Mouse (Mus musculus): ENCODE data around the gene Naa38.

DNA sequence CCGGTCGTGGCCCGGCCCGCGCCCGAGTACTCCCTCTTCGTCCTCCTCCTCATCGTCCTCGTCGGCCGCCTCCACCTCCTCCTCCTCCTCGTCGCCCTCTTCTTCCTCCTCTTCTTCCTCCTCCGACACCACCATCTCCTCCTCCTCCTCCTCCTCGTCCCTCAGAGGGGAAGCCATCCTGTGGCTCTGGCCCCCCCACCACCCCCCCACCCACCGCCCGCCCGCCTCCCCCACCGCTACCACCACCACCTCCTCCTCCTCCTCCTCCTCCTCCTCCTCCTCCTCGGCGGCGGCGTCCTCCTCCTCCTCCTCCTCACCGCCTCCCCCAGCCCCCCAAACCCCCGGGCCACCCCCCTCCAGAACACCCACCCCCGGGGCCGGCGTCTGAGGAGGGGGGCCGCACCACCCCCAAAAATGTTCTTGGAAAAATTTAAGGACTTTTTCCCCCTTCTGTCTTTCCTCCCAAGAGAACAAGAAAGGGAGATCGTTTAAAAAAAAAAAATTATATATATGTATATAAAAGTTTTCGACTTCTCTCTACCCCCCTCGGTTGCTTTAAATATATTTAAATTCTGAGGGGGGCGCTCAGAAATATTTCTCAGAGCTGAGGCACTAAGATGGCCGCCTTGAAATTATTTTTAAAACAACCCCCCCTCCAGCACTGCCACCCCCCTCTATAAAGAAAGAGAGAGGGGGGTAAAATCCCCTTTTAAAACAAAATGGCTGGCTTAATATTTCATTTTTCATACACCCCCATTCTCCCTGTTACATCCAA, 25.9 kb upstream of the Naa38 start, which contains the start of gene Chd3:
- TF ChIP-seq CTCF (IDR thresholded peaks at IDR 0.05; ENCODE audit: extremely low read depth, insufficient read depth, low read length) (no peak), POLR2A (IDR thresholded peaks at IDR 0.05; ENCODE audit: extremely low read depth, insufficient read depth, low read length) (no peak)
